Mouse (Mus musculus) liver, adult 2 months (tissue): Measurements from ENCODE around the gene Klhdc1.

ENCODE experiments used
- CTCF ChIP-seq: fragments of 200-500 bp; IDR thresholded peaks from 2 replicates; pipeline ENCODE4 v1.5.1; 2011; ENCODE audit warnings: low read depth, low read length, control low read depth
- POLR2A ChIP-seq: fragments of 200-500 bp; IDR thresholded peaks from 2 replicates; pipeline ENCODE4 v1.6.1; 2011; ENCODE audit warnings: low read length, control low read depth; ENCODE audit not compliant: insufficient read depth; ENCODE audit errors: extremely low read depth

DNA sequence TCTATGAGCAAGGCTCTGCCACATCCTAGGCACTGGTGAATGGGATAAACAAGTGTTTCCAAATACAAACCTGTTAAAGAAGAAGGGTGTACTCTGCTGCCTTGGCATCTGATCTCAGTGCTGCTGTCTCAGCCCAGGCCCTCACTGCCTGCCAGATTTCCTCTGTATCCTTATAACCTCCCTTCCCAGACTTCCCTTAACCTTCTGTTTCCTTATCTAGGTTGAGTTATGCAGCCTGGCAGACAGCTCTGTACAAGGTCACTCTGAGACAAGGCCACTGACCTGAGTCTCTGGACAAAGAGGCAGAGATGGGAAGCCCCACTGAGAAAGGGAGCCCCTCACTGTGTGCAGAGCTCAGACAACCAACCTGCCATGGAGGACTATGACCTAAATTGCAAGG is 77.5 kb downstream of the Klhdc1 start:
- TF ChIP-seq CTCF (no peak), POLR2A (no peak)
